Mouse (Mus musculus) thymus, postnatal 0 days (tissue): ENCODE results near the gene Ivd. TPM values are rescaled to one million over a fixed set of nuclear protein-coding genes. Genes with fewer than 3 reads are reported as not detected.

Experiments
- DNase-seq: peaks from one replicate; pipeline ENCODE4 v3.0.0-alpha.2; 2015; ENCODE audit warnings: low spot score
- polyA plus RNA-seq: library from polyadenylated mRNA; unstranded; fragments of >200 nt; fragmentation: Nextera tagmentation; extraction: Ambion mirVana; gene quantifications from 2 replicates; pipeline ENCODE4 v1.2.1, GENCODE M21; 2015

Gene Ivd
- polyA plus RNA-seq, 1 experiment from 2014 or later, result 47.5 TPM

DNA sequence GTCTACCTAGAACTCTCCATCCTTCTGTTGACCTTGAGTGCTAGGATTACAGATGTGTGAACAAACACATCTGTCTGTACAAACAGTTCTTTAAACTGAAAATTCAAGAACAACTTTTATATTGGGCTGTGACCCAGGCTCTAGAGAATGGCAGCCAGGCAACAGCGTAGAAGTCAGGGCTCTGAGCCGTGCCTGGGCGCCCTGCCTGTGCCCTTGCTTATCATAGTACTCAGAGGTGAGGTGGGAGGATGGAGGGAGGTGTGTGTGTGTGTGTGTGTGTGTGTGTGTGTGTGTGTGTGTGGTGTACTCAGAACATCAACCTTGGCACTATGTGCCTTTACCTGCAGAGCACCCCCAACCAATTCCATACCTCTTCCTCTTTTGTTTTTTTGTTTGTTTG, 46.0 kb downstream of the Ivd start:
- DNase-seq, result no peak

DNA sequence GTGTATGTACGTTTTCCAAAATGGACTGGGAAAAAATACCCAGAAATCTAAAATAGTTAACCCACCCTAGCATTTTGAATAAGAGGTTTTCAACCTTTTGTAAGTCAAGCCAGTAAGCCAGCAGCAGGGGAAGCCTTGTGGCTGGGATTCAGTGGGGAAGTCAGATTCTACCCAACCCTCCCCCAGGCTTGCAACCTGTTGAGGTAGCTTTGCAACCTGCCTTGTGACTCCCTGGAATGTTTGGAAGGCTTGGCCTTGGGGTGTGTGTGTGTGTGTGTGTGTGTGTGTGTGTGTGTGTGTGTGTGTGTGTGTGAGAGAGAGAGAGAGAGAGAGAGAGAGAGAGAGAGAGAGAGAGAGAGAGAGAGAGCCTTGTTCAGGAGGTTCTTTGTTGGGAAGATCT, 47.4 kb downstream of the Ivd start:
- no peak for DNase-seq

DNA sequence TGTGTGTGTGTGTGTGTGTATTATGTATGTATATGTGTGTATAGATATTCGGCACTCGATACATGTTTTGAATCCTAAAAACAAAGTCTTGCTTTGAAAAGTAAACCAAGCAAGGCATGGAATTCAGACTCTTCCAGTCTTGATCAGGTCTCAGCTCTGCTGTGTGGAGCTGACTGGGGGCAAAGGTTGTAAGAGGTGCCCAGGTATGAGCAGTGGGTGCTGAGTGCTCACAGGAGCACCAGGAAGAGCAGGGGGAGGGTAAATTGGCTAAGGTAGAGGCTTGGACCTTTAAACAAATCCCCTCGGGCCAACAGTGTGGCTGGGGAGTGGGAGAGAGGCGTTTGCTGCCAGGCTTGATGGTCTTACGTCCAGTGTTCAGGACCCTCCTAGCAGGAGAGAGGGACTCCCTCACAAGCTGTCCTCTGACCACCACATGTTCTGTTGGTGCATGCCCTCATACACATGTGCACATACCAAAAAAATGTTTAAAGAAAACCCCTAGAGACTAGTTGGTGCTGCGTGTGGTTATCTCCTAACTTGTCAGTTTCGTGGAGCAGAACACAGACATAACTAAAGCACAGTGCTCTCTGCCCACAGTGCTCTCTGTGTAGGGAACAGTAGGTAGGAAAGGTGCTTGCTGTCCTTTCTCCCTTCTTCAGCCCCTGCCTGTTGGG, 49.0 kb downstream of the Ivd start:
- no peak for DNase-seq

DNA sequence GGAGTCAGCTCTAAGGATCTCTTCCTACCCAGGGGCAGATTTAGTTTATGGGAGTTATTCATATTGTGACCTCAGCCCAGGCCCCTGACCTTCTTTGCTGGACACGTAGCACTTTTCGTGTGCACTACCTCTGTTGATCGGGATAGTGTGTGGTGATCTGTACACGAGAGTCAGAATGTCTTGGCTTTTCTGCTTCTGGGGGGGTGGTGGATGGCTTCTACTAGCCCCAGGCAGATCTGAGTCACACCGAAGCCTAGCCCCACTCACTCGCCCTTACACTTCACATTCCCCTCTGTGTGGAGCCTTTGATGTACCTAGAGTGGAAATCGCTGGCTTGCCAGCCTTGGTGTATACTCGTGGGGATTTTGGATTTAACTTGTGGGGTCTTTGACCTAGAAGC, 51.0 kb downstream of the Ivd start:
- no peak for DNase-seq

DNA sequence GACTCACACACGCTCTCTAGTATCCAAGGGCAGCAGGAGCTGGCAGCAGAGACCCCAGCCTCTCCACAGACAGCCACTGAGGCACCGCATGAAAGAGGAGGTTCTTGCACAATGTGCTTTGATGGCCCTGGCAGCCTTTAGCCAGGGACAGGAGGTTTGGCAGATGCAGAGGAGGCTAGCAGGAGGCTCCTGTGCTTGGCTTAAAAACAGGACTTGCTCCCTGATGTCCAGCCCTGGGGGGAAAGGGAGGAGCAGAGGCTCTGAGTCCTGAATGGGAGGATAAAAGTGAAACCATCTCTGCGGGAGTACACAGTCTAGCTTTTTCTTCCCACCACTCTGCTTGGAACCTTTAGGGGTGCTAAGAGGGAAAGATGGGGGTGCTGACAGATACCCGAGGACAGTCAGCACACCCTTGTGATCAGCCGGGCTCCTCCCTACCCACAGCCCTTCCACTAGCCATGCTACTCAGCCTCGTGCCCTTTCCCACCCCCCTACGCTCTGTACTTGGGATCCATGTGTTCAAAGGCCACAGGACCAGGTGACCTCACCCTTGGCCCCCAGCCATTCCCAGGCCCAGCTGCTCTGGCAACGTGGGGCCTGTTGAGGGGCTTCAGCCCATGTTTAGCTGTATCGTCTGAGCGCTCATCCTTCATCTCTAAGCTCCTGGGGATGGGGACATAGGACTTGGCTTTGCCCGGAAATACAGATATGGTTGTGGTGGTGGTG, 52.0 kb downstream of the Ivd start:
- no peak for DNase-seq

DNA sequence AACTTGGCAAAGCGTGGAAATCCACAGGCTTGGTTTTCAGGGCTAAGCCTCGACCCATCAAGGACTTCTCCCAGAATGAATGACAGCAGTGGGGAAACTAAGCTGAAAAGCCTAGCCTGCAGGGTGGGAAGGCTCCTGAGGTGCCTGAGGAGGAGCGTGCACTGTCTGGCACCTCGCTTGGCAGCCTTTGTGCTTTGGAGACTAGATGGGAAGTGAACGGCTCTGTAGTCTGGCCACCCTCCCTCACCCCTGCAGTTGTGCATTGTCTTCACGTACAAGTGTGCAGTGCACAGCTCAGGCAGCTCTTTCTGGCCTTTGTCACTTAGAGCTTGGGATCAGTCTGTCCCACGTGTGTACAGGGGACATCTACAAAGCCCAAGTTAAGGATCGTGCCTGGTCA, 52.9 kb downstream of the Ivd start:
- DNase-seq, result no peak

DNA sequence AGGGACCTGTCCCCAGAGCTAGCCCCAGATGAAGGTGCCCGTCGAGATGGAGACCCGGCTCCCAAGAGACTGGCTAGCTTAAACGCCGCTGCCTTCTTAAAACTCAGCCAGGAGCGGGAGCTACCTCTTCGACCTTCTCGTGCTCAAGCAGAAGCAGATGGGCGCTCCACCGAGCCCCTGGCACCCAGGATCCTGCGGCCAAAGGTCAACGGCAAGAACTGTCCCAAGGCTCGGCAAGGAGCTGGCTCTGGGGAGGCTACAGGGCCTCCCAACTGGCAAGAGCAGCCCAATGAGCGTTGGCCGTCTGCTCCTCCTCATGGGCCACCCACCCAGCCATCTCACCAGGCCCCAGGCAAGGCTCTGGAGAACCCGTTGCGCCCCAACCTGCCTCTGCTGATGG, 54.7 kb downstream of the Ivd start:
- DNase-seq, result no peak

DNA sequence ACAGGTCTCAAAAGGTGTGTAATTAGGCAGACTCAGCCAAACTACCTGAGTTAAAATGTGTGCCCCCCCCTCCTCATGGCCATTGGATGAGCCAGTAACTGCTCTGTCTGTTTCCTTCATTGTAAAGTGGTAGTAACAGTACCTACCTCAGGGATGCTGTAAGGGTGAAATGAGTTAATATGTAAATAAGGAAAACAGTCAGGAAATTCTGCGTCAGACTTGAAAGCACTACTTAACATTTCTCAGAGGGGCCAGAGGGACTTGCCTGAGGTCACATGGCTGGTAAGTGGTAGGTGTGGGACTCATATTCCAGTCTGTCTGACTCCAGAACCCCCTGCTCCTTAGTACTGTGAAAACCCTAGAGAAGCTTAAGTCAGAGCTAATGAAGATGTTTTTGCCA, 56.8 kb downstream of the Ivd start:
- DNase-seq, result no peak

DNA sequence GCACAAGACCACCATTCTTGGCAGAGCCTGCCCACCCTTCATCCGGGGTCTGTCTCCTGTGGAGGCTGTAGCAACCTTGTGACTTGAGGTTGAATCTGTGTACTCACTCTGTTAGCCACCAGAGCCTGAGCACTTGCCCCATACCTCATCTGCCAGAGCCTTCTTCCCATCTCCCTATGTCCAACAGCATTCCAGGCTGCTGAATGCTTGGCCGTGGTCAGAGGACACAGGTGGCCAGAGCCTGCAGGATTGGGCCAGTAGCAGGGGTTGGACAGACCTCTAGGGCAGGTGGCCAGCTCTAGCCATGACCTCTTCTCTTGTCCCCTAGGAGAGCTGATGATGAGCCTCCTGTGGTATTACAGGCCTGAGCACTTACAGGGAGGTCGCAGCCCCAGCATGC, 58.7 kb downstream of the Ivd start:
- no peak for DNase-seq

DNA sequence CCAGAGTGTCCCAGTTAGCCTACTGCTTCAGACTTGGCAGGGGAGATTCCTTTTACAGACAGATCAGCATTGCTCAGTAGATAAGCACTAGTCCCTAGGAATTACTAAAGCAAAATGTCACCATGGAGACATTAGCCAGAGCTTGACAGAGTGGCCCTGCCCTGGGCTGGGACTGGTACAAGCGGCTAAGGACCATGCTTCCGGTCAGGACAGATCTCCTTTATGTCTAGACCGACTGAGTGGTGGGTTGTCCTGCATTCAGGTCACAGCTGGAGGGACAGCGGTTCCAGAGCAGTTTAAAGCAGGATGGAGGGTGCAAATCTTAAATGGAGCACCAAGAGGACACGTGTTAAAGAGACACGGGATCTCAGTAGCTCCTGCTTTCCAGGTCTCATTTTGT, 64.2 kb downstream of the Ivd start:
- no peak for DNase-seq

DNA sequence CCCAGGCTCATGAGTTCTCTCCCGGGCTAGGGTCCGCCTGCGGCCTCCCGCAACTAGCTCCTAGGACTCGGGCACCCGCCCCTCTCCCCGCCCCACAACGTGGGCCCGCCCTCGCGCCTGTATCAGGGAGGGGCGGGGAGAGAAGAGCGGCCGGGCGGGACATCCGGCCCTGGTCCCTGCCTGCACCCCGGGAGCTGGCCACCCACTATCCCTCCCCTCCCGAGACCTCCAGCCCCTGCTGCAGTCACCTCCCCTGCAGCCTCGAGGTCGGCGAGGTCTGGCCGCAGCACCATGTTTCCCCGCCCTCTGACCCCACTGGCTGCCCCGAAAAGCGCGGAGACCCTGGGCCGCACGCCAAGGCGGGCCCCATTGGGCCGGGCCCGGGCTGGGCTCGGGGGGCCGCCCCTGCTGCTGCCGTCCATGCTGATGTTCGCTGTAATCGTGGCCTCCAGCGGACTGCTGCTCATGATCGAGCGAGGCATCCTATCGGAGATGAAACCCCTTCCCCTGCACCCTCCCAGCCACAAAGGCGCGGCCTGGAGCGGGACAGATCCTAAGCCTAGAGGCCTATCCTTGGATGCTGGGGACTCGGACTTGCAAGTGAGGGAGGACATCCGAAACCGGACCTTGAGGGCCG, 64.7 kb downstream of the Ivd start, which contains the start of gene Chst14:
TSS of gene Chst14 (plus strand) at position 136 of the 637 bp plus-strand sequence.
- peak; percentile 61 for DNase-seq

DNA sequence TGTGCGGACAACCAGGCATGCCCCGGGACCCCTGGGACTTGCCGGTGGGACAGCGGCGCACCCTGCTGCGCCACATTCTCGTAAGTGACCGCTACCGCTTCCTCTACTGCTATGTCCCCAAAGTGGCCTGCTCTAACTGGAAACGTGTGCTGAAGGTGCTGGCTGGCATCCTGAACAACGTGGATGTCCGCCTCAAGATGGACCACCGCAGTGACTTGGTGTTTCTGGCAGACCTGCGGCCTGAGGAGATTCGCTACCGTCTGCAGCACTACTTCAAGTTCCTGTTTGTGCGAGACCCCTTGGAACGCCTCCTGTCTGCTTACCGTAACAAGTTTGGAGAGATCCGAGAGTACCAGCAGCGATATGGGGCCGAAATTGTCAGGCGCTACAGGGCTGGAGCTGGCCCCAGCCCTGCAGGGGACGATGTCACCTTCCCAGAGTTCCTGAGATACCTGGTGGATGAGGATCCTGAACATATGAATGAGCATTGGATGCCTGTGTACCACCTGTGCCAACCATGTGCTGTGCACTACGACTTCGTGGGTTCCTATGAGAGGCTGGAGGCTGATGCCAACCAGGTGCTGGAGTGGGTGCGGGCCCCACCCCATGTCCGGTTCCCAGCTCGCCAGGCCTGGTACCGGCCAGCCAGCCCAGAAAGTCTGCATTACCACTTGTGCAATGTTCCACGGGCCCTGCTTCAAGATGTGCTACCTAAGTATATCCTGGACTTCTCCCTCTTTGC, 65.4 kb downstream of the Ivd start:
- no peak for DNase-seq

Other genes starting within 250 kb of the Ivd start
- gene Pak6, start 198.7 kb upstream of the Ivd start, polyA plus RNA-seq, result 0.53 and 0.91 TPM in 2 replicates
- gene Ankrd63, start 158.0 kb upstream of the Ivd start, polyA plus RNA-seq, result not detected in 2 replicates
- gene Plcb2, start 133.5 kb upstream of the Ivd start, polyA plus RNA-seq, result 10.1 and 11.8 TPM in 2 replicates
- gene Inafm2, start 116.2 kb upstream of the Ivd start, polyA plus RNA-seq, result 22.3 and 26.4 TPM in 2 replicates
- 0.27 and 0.28 TPM in 2 replicates for gene Ccdc9b, start 99.3 kb upstream of the Ivd start, polyA plus RNA-seq
- gene Phgr1, start 89.2 kb upstream of the Ivd start, polyA plus RNA-seq, result 0.92 and 1.5 TPM in 2 replicates
- 0.07 and 0.09 TPM in 2 replicates for gene Disp2, start 82.2 kb upstream of the Ivd start, polyA plus RNA-seq
- 96.2 and 103 TPM in 2 replicates for gene Knstrn, start 48.0 kb upstream of the Ivd start, polyA plus RNA-seq
- gene Bahd1, start 38.4 kb downstream of the Ivd start, polyA plus RNA-seq, result 10.5 and 10.9 TPM in 2 replicates
- 6.6 and 7.7 TPM in 2 replicates for gene Chst14, start 64.5 kb downstream of the Ivd start, polyA plus RNA-seq
- gene Ccdc32, start 167.4 kb downstream of the Ivd start, polyA plus RNA-seq, result 20.5 and 21.3 TPM in 2 replicates
- 4.0 and 5.4 TPM in 2 replicates for gene Rpusd2, start 172.8 kb downstream of the Ivd start, polyA plus RNA-seq
- 79.5 and 108 TPM in 2 replicates for gene Knl1, start 185.2 kb downstream of the Ivd start, polyA plus RNA-seq